In genomic region chr11:3683696-3684095, GRCm38 (mm10) we compare ENCODE assay signal across 18 mouse cellular contexts. TPM values are rescaled to one million over a fixed set of nuclear protein-coding genes. Genes with fewer than 3 reads are reported as not detected.
A peak's percentile ranks its signal among the peaks of the same experiment; 100 is the strongest.
DNase-seq lines count a peak whose midpoint lies in the region; ATAC-seq lines count a peak whose summit lies in the region.
"Had no signal": no experiment of that assay in that cellular context is flagged by ENCODE, and none has a peak within 500 bp of the region (broad histone marks: within the 10 kb centered on the region; RNA-seq: fewer than 3 reads in every experiment).

No protein-coding gene starts in this region.

- ATAC-seq in midbrain, embryonic 11.5 days (ENCODE audit: low FRiP score): no peak
- no peak for ATAC-seq in midbrain, embryonic 13.5 days
- ATAC-seq: activated CD4-positive, CD25-positive, alpha-beta regulatory T cell, adult 4 months; CD4-positive, CD25-positive, alpha-beta regulatory T cell, adult 4 months had no signal

- no peaks in the 10 kb centered on the region for H3K9me3 ChIP-seq in midbrain, embryonic 11.5 days (ENCODE audit: control insufficient read depth, low read length)
- H3K9me3 ChIP-seq in midbrain, embryonic 13.5 days: no peaks in the 10 kb centered on the region
- H3K9me3 ChIP-seq: G1E had no signal

- DNase-seq in midbrain, embryonic 11.5 days (ENCODE audit: low spot score, missing footprints): peak; percentile 64
- DNase-seq: adrenal gland, adult 2 months; adrenal gland, adult 8-10 months; adrenal gland, postnatal 10 days; adrenal gland, postnatal 14 days; adrenal gland, postnatal 25 days; adrenal gland, postnatal 36 days; B cell, adult 2 months; cerebellum, adult 11 months; cerebellum, adult 11-12 months; cerebellum, adult 18-20 months; cerebellum, adult 2 months had no signal

- no peak overlapping the region for H3K27ac ChIP-seq in midbrain, embryonic 11.5 days (ENCODE audit: low read depth, low read length)
- no peak overlapping the region for H3K27ac ChIP-seq in midbrain, embryonic 13.5 days

- no peak overlapping the region for H3K4me2 ChIP-seq in midbrain, embryonic 11.5 days
- no peak overlapping the region for H3K4me2 ChIP-seq in midbrain, embryonic 13.5 days (replicated peaks)

- H3K27me3 ChIP-seq in midbrain, embryonic 11.5 days (ENCODE audit: control insufficient read depth, insufficient read depth, low read length): no peaks in the 10 kb centered on the region
- H3K27me3 ChIP-seq in midbrain, embryonic 13.5 days: no peaks in the 10 kb centered on the region
- H3K27me3 ChIP-seq: CH12.LX, Patski had no signal

- H3K9ac ChIP-seq in midbrain, embryonic 11.5 days (ENCODE audit: low read length): no peak overlapping the region
- H3K9ac ChIP-seq in midbrain, embryonic 13.5 days (replicated peaks): no peak overlapping the region

- 94% methylated on average over 11 of the region's 11 CpGs for WGBS in midbrain, embryonic 11.5 days
- WGBS in midbrain, embryonic 13.5 days: 94% methylated on average over 11 of the region's 11 CpGs

- no peaks in the 10 kb centered on the region for H3K4me1 ChIP-seq in midbrain, embryonic 11.5 days (ENCODE audit: control insufficient read depth, insufficient read depth, low read length)
- no peaks in the 10 kb centered on the region for H3K4me1 ChIP-seq in midbrain, embryonic 13.5 days (replicated peaks)

- peaks cover 26% of the 10 kb centered on the region for H3K36me3 ChIP-seq in midbrain, embryonic 11.5 days (ENCODE audit: control insufficient read depth, insufficient read depth, low read length)
- H3K36me3 ChIP-seq in midbrain, embryonic 13.5 days: peaks cover 91% of the 10 kb centered on the region

- no peak overlapping the region for H3K4me3 ChIP-seq in midbrain, embryonic 11.5 days (ENCODE audit: low read depth, low read length)
- no peak overlapping the region for H3K4me3 ChIP-seq in midbrain, embryonic 13.5 days (replicated peaks)

RNA-seq across cellular contexts. Expression of gene Morc2a, which starts 34.7 kb away (rescaled TPM):
- 27.3 and 28.1 TPM in 2 replicates for polyA plus RNA-seq in midbrain, embryonic 11.5 days (2014; fragmentation: Nextera tagmentation; extraction: Ambion mirVana)
- 40.8 and 42.0 TPM in 2 replicates for polyA plus RNA-seq in midbrain, embryonic 13.5 days (2015; fragmentation: Nextera tagmentation; extraction: Ambion mirVana)
